Mouse (Mus musculus) forebrain, embryonic 13.5 days (tissue): Measurements from ENCODE around the gene Mybpc2. TPM values are rescaled to one million over a fixed set of nuclear protein-coding genes. Genes with fewer than 3 reads are reported as not detected.

Experiments
- ATAC-seq: fragments of 200-750 bp; cut with Nextera tagmentation; 2 replicates; pipeline ENCODE4 v1.8.0; 2017
- H3K27ac ChIP-seq: fragments of 300-500 bp; sonication (generic); 2 replicates; pipeline ENCODE4 v1.5.1; 2015; ENCODE audit warnings: inconsistent platforms, mild to moderate bottlenecking, moderate library complexity
- H3K27me3 ChIP-seq: fragments of 300-500 bp; sonication (generic); 2 replicates; pipeline ENCODE4 v1.6.1; 2015; ENCODE audit warnings: mild to moderate bottlenecking, inconsistent platforms
- H3K36me3 ChIP-seq: fragments of 300-500 bp; sonication (generic); 2 replicates; pipeline ENCODE4 v1.6.1; 2015; ENCODE audit warnings: mild to moderate bottlenecking, inconsistent platforms; ENCODE audit not compliant: poor library complexity, severe bottlenecking
- H3K4me1 ChIP-seq: fragments of 300-500 bp; sonication (generic); 2 replicates; pipeline ENCODE4 v1.6.1; 2015; ENCODE audit warnings: inconsistent platforms
- H3K4me2 ChIP-seq: fragments of 300-500 bp; sonication (generic); 2 replicates; pipeline ENCODE4 v1.6.1; 2015; ENCODE audit warnings: inconsistent platforms, mild to moderate bottlenecking, moderate library complexity
- H3K4me3 ChIP-seq: fragments of 300-500 bp; sonication (generic); 2 replicates; pipeline ENCODE4 v1.5.1; 2015; ENCODE audit warnings: mild to moderate bottlenecking, inconsistent platforms
- H3K9ac ChIP-seq: fragments of 300-500 bp; sonication (generic); 2 replicates; pipeline ENCODE4 v1.6.1; 2015; ENCODE audit warnings: mild to moderate bottlenecking, inconsistent platforms
- H3K9me3 ChIP-seq: fragments of 300-500 bp; sonication (generic); replicated peaks from 2 replicates; pipeline ENCODE4 v1.6.1; 2016; ENCODE audit warnings: inconsistent platforms
- WGBS: fragments of 180-500 bp; shearing (Covaris S2); methylation state at CpG from one replicate; pipeline ENCODE4 v1.1.7; 2015; 5-methylcytosine and 5-hydroxymethylcytosine counted together
- polyA plus RNA-seq: library from polyadenylated mRNA; unstranded; fragments of >200 nt; fragmentation: Nextera tagmentation; extraction: Ambion mirVana; gene quantifications from 2 replicates; pipeline ENCODE4 v1.2.1, GENCODE M21; 2015

Gene Mybpc2
- 0.13 and 0.14 TPM in 2 replicates for polyA plus RNA-seq

- H3K36me3 ChIP-seq: no peaks in the 10 kb centered on the region
- H3K27ac ChIP-seq: no peak within 1 kb of the TSS
- H3K27me3 ChIP-seq: peaks cover 74% of the 10 kb centered on the region
- no peak within 1 kb of the TSS; the same call in 1 of the 2 replicates for H3K4me3 ChIP-seq
- ATAC-seq: no peak
- H3K9me3 ChIP-seq: no peaks in the 10 kb centered on the region
- 38% methylated on average over 12 of the region's 12 CpGs for WGBS
- H3K9ac ChIP-seq: peak within 1 kb of the TSS; percentile 48
- H3K4me1 ChIP-seq: peaks cover 24% of the 10 kb centered on the region
- peak within 1 kb of the TSS; percentile 33 for H3K4me2 ChIP-seq
Observed at GRCm38 (mm10) chr7:44524502-44524901, at the start of gene Mybpc2. TSS of gene Mybpc2 (minus strand) at chr7:44524656.

GRCm38 (mm10) chr7:44572956-44573484 is 48.6 kb upstream of the Mybpc2 start:
- no peak for ATAC-seq
- H3K4me2 ChIP-seq: no peak overlapping the region
- WGBS: 68% methylated on average over 5 of the region's 5 CpGs
- H3K4me3 ChIP-seq: no peak overlapping the region
- no peaks in the 10 kb centered on the region for H3K36me3 ChIP-seq
- H3K4me1 ChIP-seq: no peaks in the 10 kb centered on the region
- peaks cover 7% of the 10 kb centered on the region; the same call in 1 of the 2 replicates for H3K27me3 ChIP-seq
- no peak overlapping the region for H3K27ac ChIP-seq
- no peak overlapping the region for H3K9ac ChIP-seq
- no peaks in the 10 kb centered on the region for H3K9me3 ChIP-seq

- 30% methylated on average over 7 of the region's 7 CpGs for WGBS
- no peak within 1 kb of the TSS for H3K4me3 ChIP-seq
- H3K36me3 ChIP-seq: no peaks in the 10 kb centered on the region
- no peak within 1 kb of the TSS for H3K9ac ChIP-seq
- H3K4me1 ChIP-seq: no peaks in the 10 kb centered on the region
- no peaks in the 10 kb centered on the region for H3K9me3 ChIP-seq
- no peak within 1 kb of the TSS for H3K4me2 ChIP-seq
- peaks cover 7% of the 10 kb centered on the region; the same call in 1 of the 2 replicates for H3K27me3 ChIP-seq
- ATAC-seq: no peak
- H3K27ac ChIP-seq: no peak within 1 kb of the TSS
Observed at GRCm38 (mm10) chr7:44572213-44572701, 47.8 kb upstream of the Mybpc2 start, which contains the start of gene Napsa. TSS of gene Napsa (plus strand) at chr7:44572380.

- no peak for ATAC-seq
- Histone ChIP-seq H3K27me3 (peaks cover 7% of the 10 kb centered on the region; the same call in 1 of the 2 replicates), H3K4me1 (no peaks in the 10 kb centered on the region), H3K27ac (no peak overlapping the region), H3K9me3 (no peaks in the 10 kb centered on the region), H3K4me2 (no peak overlapping the region), H3K9ac (no peak overlapping the region), H3K36me3 (no peaks in the 10 kb centered on the region), H3K4me3 (no peak overlapping the region)
- whole genome bisulfite sequencing: 24% methylated on average over 4 of the region's 4 CpGs
Observed at GRCm38 (mm10) chr7:44571811-44572210, 47.4 kb upstream of the Mybpc2 start.

- no peak overlapping the region for H3K4me2 ChIP-seq
- ATAC-seq: no peak
- 86% methylated on average over 6 of the region's 6 CpGs for WGBS
Observed at GRCm38 (mm10) chr7:44570989-44571388, 46.5 kb upstream of the Mybpc2 start.

GRCm38 (mm10) chr7:44568803-44569202 is 44.3 kb upstream of the Mybpc2 start:
- H3K27me3 ChIP-seq: 0 out of 2 replicates have a peak, but pooled peaks cover 8% of the 10 kb centered on the region
- H3K27ac ChIP-seq: no peak overlapping the region
- no peak overlapping the region for H3K4me2 ChIP-seq
- no peak for ATAC-seq
- WGBS: 77% methylated on average over 9 of the region's 9 CpGs
- no peaks in the 10 kb centered on the region for H3K9me3 ChIP-seq
- H3K4me3 ChIP-seq: no peak overlapping the region
- H3K36me3 ChIP-seq: no peaks in the 10 kb centered on the region
- H3K9ac ChIP-seq: no peak overlapping the region
- H3K4me1 ChIP-seq: no peaks in the 10 kb centered on the region

More at GRCm38 (mm10) chr7:44570989-44571388, 46.5 kb upstream of the Mybpc2 start:
- Histone ChIP-seq H3K9ac (no peak overlapping the region), H3K27ac (no peak overlapping the region), H3K4me3 (no peak overlapping the region), H3K4me1 (no peaks in the 10 kb centered on the region), H3K27me3 (0 out of 2 replicates have a peak, but pooled peaks cover 3% of the 10 kb centered on the region), H3K9me3 (no peaks in the 10 kb centered on the region), H3K36me3 (no peaks in the 10 kb centered on the region)

- no peak for ATAC-seq
- H3K9ac ChIP-seq: no peak overlapping the region
- 72% methylated on average over 6 of the region's 6 CpGs for WGBS
Observed at GRCm38 (mm10) chr7:44565414-44565813, 41.0 kb upstream of the Mybpc2 start.

GRCm38 (mm10) chr7:44564486-44564885 is 40.0 kb upstream of the Mybpc2 start:
- Histone ChIP-seq H3K4me3 (no peak overlapping the region), H3K9me3 (no peaks in the 10 kb centered on the region), H3K27ac (no peak overlapping the region), H3K27me3 (0 out of 2 replicates have a peak, but pooled peaks cover 8% of the 10 kb centered on the region), H3K9ac (no peak overlapping the region), H3K4me2 (no peak overlapping the region), H3K36me3 (no peaks in the 10 kb centered on the region), H3K4me1 (no peaks in the 10 kb centered on the region)
- no peak for ATAC-seq
- 86% methylated on average over 10 of the region's 10 CpGs for WGBS

More at GRCm38 (mm10) chr7:44565414-44565813, 41.0 kb upstream of the Mybpc2 start:
- no peak overlapping the region for H3K4me3 ChIP-seq
- 0 out of 2 replicates have a peak, but pooled peaks cover 8% of the 10 kb centered on the region for H3K27me3 ChIP-seq
- no peaks in the 10 kb centered on the region for H3K4me1 ChIP-seq
- no peak overlapping the region for H3K4me2 ChIP-seq
- no peaks in the 10 kb centered on the region for H3K9me3 ChIP-seq
- no peak overlapping the region for H3K27ac ChIP-seq
- H3K36me3 ChIP-seq: no peaks in the 10 kb centered on the region

GRCm38 (mm10) chr7:44563284-44563683 is 38.8 kb upstream of the Mybpc2 start:
- Histone ChIP-seq H3K9me3 (no peaks in the 10 kb centered on the region), H3K36me3 (no peaks in the 10 kb centered on the region), H3K27ac (no peak overlapping the region), H3K27me3 (0 out of 2 replicates have a peak, but pooled peaks cover 5% of the 10 kb centered on the region), H3K9ac (no peak overlapping the region), H3K4me2 (no peak overlapping the region), H3K4me1 (no peaks in the 10 kb centered on the region), H3K4me3 (no peak overlapping the region)
- 48% methylated on average over 8 of the region's 8 CpGs for WGBS
- no peak for ATAC-seq

- peak; percentile 70; the same call in 1 of the 2 replicates for ATAC-seq
- WGBS: 53% methylated on average over 18 of the region's 18 CpGs
- no peaks in the 10 kb centered on the region for H3K9me3 ChIP-seq
- no peaks in the 10 kb centered on the region for H3K36me3 ChIP-seq
- H3K27ac ChIP-seq: no peak overlapping the region
- H3K9ac ChIP-seq: no peak overlapping the region
- H3K4me3 ChIP-seq: no peak overlapping the region
- H3K4me2 ChIP-seq: no peak overlapping the region
- H3K4me1 ChIP-seq: no peaks in the 10 kb centered on the region
- 0 out of 2 replicates have a peak, but pooled peaks cover 9% of the 10 kb centered on the region for H3K27me3 ChIP-seq
Observed at GRCm38 (mm10) chr7:44560435-44561400, 36.3 kb upstream of the Mybpc2 start.

GRCm38 (mm10) chr7:44557629-44558028 is 33.2 kb upstream of the Mybpc2 start:
- Histone ChIP-seq H3K4me2 (no peak overlapping the region), H3K27me3 (peaks cover 9% of the 10 kb centered on the region; the same call in 1 of the 2 replicates), H3K36me3 (no peaks in the 10 kb centered on the region), H3K9ac (no peak overlapping the region), H3K27ac (no peak overlapping the region), H3K9me3 (no peaks in the 10 kb centered on the region), H3K4me1 (peaks cover 6% of the 10 kb centered on the region), H3K4me3 (no peak overlapping the region)
- no peak for ATAC-seq
- 66% methylated on average over 2 of the region's 2 CpGs for WGBS

- Histone ChIP-seq H3K27me3 (peaks cover 9% of the 10 kb centered on the region; the same call in 1 of the 2 replicates), H3K4me3 (peak within 1 kb of the TSS; percentile 71), H3K9ac (peak within 1 kb of the TSS; percentile 63), H3K9me3 (no peaks in the 10 kb centered on the region), H3K27ac (peak within 1 kb of the TSS; percentile 90), H3K4me1 (peaks cover 10% of the 10 kb centered on the region), H3K4me2 (peak within 1 kb of the TSS; percentile 70), H3K36me3 (peaks cover 33% of the 10 kb centered on the region)
- ATAC-seq: peak; percentile 82
- under 1% methylated on average over 22 of the region's 22 CpGs for WGBS
Observed at GRCm38 (mm10) chr7:44553826-44554225, 29.4 kb upstream of the Mybpc2 start, which contains the start of gene Nr1h2. TSS of gene Nr1h2 (minus strand) at chr7:44553951.
